Mouse (Mus musculus): Measurements from ENCODE around the gene Micu2.

Gene Micu2

GRCm38 (mm10) chr14:57998526-57999401, at the start of gene Micu2:
Gene Micu2, minus strand, starts transcription at chr14:57999262.
- peak; percentile 74 for DNase-seq (ENCODE audit: low read depth)

GRCm38 (mm10) chr14:58046639-58047284, 47.7 kb upstream of the Micu2 start:
- DNase-seq (ENCODE audit: low read depth): no peak

GRCm38 (mm10) chr14:58036174-58036573, 37.1 kb upstream of the Micu2 start:
- DNase-seq (ENCODE audit: low read depth): no peak

GRCm38 (mm10) chr14:58034567-58034966, 35.5 kb upstream of the Micu2 start:
- peak; percentile 13 for DNase-seq (ENCODE audit: low read depth)

- DNase-seq (ENCODE audit: low read depth): no peak
These were observed 19.8 kb upstream of the Micu2 start for GRCm38 (mm10) chr14:58018869-58019268.

- no peak for DNase-seq (ENCODE audit: low read depth)
These were observed 4.8 kb upstream of the Micu2 start for GRCm38 (mm10) chr14:58003852-58004251.

- DNase-seq (ENCODE audit: low read depth): no peak
These were observed 3.1 kb upstream of the Micu2 start for GRCm38 (mm10) chr14:58002161-58002560.

GRCm38 (mm10) chr14:57999402-57999734, 306 bp upstream of the Micu2 start:
- no peak for DNase-seq (ENCODE audit: low read depth)

GRCm38 (mm10) chr14:57997431-57997830, 1.6 kb downstream of the Micu2 start:
- no peak for DNase-seq (ENCODE audit: low read depth)

GRCm38 (mm10) chr14:57996210-57996609, 2.9 kb downstream of the Micu2 start:
- peak; percentile 21 for DNase-seq (ENCODE audit: low read depth)

- DNase-seq (ENCODE audit: low read depth): no peak
These were observed 7.3 kb downstream of the Micu2 start for GRCm38 (mm10) chr14:57991761-57992160.

GRCm38 (mm10) chr14:57989162-57989561, 9.9 kb downstream of the Micu2 start:
- DNase-seq (ENCODE audit: low read depth): no peak

- no peak for DNase-seq (ENCODE audit: low read depth)
These were observed 13.3 kb downstream of the Micu2 start for GRCm38 (mm10) chr14:57985780-57986179.

GRCm38 (mm10) chr14:57982450-57982849, 16.6 kb downstream of the Micu2 start:
- DNase-seq (ENCODE audit: low read depth): no peak

- no peak for DNase-seq (ENCODE audit: low read depth)
These were observed 17.2 kb downstream of the Micu2 start for GRCm38 (mm10) chr14:57981720-57982418.

GRCm38 (mm10) chr14:57980776-57981175, 18.3 kb downstream of the Micu2 start:
- DNase-seq (ENCODE audit: low read depth): no peak

GRCm38 (mm10) chr14:57980179-57980578, 18.9 kb downstream of the Micu2 start:
- DNase-seq (ENCODE audit: low read depth): no peak

- DNase-seq (ENCODE audit: low read depth): no peak
These were observed 20.9 kb downstream of the Micu2 start for GRCm38 (mm10) chr14:57978144-57978543.

- no peak for DNase-seq (ENCODE audit: low read depth)
These were observed 23.4 kb downstream of the Micu2 start for GRCm38 (mm10) chr14:57975656-57976055.

- no peak for DNase-seq (ENCODE audit: low read depth)
These were observed 27.0 kb downstream of the Micu2 start for GRCm38 (mm10) chr14:57971986-57972525.

- DNase-seq (ENCODE audit: low read depth): peak; percentile 36
These were observed 30.2 kb downstream of the Micu2 start for GRCm38 (mm10) chr14:57968873-57969272.

- peak; percentile 76 for DNase-seq (ENCODE audit: low read depth)
These were observed 31.8 kb downstream of the Micu2 start for GRCm38 (mm10) chr14:57967080-57967797.

Data from c-Kit-positive CD71-positive TER-119-negative erythroid progenitor cells, embryonic 14.5 days (primary cell).